Mouse (Mus musculus): ENCODE data around the gene Wipf3.

The Wipf3 gene

GRCm38 (mm10) chr6:54429447-54430194, at the start of gene Wipf3:
Gene Wipf3 (plus strand): TSS chr6:54429603.
- peak; percentile 75 to 77 for DNase-seq

GRCm38 (mm10) chr6:54382636-54383035, 46.8 kb upstream of the Wipf3 start:
- DNase-seq, result no peak

DNA sequence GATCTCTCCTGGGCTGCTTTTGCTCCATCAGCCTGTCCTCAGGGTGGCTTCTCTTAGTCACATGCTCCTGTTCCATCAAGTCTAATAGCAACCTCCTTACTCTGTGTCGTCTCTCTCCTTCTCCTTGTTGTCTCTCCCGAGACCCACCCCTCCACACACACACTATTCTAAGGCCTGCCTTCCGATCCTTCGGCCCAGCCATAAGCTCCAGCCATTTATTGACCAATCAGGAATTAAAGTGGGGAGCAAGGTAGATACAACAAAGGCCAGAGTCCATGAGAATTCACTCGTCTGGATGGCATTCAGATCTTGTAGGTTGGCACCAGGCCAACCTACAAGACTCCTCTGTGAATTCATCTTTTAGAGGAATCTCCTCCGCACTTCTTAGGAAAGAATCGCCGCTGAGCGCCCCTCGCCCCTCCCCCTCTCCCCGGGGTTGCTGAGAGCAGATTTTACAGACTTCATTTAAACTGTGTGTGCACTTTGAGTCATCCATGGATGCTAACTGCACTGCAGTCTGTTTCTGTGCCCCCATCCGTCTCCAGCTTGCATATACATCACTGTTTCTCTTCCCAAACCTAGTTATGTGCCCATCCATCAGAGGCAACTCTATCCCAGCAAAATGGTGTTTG, 45.4 kb upstream of the Wipf3 start:
- peak; percentile 11 to 13 for DNase-seq

GRCm38 (mm10) chr6:54384777-54385176, 44.6 kb upstream of the Wipf3 start:
- no peak for DNase-seq

DNA sequence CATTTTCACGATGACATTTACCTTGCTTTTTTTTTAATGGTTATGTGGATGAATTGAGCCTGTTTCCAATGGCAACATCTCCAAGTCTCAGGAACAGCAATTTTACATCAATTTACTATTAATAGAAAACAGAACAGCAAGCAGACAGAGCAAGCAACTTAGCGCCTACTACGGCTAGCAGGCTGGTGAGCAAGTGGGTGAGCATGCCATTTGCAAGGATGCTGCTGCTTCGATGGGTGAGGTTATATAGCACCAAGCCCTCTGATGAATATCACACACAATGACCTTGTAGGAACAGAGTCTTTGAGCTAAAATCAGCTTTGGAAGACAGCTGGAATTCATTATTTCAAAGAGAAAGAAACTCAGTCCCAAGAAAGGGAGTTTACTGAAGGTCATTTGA, 43.0 kb upstream of the Wipf3 start:
- DNase-seq, result no peak

DNA sequence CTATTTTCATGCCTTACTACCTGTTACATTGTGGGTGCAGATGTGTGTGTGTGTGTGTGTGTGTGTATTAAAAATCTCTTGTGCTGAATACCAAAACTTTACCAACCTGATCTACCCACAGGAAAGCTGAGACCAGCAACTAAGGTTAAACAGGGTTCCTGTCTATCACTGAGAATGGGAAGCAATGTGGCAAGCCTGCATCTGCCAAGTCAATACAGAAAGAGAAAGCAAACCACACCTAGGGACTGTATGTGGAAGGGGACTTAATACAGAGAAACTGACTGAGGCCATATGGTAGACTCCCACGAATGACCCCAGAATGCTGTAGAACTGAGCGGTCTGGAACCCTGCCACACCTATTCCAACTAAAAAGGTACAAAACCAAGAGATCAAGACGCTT, 42.4 kb upstream of the Wipf3 start:
- DNase-seq, result no peak

- DNase-seq, result no peak
These were observed 41.7 kb upstream of the Wipf3 start for GRCm38 (mm10) chr6:54387751-54388150.

GRCm38 (mm10) chr6:54388690-54389275, 40.6 kb upstream of the Wipf3 start:
- no peak for DNase-seq

- DNase-seq, result peak; percentile 78 to 82
These were observed 37.6 kb upstream of the Wipf3 start for GRCm38 (mm10) chr6:54391765-54392164.

DNA sequence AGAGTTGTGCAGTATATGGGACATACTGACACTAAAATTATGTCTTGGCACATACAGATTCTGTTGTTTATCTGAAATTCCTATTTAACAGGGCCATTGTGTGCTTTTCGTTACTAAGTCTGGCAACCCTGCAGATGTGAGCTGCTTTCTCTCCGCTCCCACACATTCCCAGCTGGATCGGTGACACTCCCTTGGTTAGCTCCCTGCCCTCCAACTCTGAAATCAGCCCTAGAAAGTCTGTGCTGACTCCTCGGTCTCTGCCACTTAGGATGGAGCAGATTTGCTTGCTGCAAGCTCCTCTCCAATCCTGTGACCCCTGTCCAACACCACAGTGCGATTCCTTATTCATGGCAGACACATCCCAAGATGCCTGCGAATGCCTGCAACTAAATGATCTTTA, 35.5 kb upstream of the Wipf3 start:
- no peak for DNase-seq

- peak in 1 of 2 experiments; percentile 20 for DNase-seq
These were observed 30.0 kb upstream of the Wipf3 start for GRCm38 (mm10) chr6:54399194-54399923.

GRCm38 (mm10) chr6:54401503-54401902, 27.9 kb upstream of the Wipf3 start:
- no peak for DNase-seq

- no peak for DNase-seq
These were observed 24.5 kb upstream of the Wipf3 start for GRCm38 (mm10) chr6:54404916-54405315.

- no peak for DNase-seq
These were observed 23.3 kb upstream of the Wipf3 start for GRCm38 (mm10) chr6:54406116-54406515.

DNA sequence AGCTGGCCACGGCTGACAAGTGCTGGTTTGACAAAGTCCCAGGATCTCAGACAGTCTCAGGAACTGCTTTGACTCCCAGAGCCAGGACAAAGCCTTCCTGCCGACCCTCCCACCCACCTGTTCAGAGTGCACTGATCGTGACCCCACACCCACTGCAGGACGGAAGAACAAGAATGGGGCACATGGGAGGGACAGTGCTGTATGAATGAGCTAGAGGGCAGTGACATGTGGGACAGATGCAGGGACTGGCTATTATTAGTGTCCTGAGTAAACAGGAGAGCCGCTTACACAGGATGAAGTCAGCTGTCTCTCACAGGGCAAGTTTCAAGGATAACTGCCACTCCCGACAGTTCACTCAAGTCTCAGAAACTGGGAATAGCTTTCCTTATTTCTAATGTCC, 20.1 kb upstream of the Wipf3 start:
- DNase-seq, result no peak

DNA sequence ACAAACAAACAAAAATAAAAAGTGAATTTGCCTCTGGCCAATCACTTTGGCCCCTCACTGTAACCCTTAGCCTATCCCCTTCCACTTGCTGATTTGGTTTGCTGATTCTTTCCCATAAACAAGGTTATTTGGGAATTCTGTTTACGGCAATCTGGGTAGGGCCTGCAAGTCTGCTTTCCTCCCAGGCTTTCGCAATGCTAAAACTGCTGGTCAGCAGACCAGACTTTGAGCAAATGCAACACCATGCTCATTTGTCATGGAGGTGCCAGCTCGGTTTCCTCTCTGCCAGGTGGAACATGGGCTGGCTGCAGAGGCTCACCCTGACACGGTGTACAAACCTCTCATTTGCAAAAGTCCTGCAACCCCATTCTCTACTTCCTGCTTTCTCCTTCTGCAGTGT, 19.0 kb upstream of the Wipf3 start:
- no peak for DNase-seq

- DNase-seq, result no peak
These were observed 17.8 kb upstream of the Wipf3 start for GRCm38 (mm10) chr6:54411591-54411990.

DNA sequence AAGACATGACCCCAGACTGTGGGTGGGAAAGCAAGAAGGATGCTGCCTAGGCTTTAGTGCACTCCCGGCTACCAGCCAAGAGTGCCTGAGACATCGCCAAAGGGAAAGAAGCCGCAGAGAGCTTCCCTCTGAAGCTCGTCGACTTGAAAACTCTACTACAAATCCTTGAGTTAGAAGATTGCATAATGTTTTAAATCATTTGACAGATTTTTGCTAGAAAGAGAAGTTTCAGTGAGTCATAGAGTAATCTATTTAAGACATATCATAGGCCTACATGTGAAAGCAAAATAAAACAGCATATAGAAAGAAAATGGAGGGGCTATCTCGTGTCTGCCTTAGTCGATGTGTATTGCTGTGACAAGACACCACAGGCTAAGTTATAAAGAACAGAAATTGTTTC, 16.5 kb upstream of the Wipf3 start:
- peak; percentile 26 to 43 for DNase-seq

- no peak for DNase-seq
These were observed 4.2 kb upstream of the Wipf3 start for GRCm38 (mm10) chr6:54425230-54425629.

DNA sequence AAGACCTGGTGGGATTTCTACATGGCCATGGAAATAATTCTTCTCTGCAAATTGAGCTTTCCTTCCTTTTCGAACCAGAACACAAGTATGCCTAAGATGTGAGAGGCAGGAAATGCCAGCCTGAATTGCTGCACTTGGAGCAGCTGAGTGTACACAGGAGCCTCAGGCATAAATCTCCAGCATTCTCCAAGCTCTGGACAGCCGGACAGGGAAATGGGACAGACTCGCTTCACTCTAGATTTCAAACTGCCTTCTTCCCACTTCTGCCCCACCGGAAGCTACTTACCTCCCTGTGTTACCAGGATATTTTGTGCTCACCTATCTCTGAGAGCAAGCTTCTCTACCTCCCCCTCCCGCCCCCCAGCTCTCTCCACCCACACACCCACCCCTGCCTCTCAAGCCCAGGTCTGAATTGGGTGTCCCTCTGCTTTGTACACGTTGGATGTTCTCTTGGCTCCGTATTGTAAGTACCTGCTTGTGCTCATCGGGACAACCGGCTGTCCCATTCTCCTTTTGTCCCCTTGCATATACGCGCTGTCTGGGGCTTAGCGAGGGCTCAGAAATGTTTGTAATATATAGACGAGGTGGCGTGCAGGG, 455 bp upstream of the Wipf3 start:
- DNase-seq, result no peak

DNA sequence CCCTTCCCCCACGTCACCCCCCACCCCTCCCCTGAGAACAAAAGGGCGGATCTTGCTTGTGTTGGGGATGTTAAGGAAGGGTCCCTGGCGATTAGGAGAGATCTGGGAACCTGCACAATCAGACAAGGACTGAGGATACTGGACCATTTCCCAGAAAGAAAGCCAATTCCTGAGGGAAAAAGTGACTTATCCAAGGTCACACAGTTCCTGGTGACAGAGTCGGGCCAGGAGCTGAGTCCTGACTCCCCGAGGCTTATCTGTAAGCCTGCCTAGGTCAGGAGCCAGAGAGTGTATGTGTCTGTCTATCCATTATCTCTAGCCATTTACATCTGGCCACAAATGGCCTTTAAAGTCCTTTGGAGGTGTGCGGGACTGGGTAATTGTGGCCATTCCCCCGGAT, 818 bp downstream of the Wipf3 start:
- DNase-seq, result no peak

- peak; percentile 59 to 64 for DNase-seq
These were observed 2.4 kb downstream of the Wipf3 start for GRCm38 (mm10) chr6:54431761-54432160.

GRCm38 (mm10) chr6:54432191-54432590, 2.8 kb downstream of the Wipf3 start:
- no peak for DNase-seq
